Mouse (Mus musculus) kidney, adult 2 months (tissue): ENCODE measurements around the gene Dstn.

Experiments
- CTCF ChIP-seq: fragments of 200-500 bp; conservative IDR thresholded peaks from 2 replicates; pipeline ENCODE4 v1.5.1; 2011; ENCODE audit warnings: low read depth, mild to moderate bottlenecking, control low read depth, low read length, moderate library complexity, mixed read lengths; ENCODE audit not compliant: insufficient read depth, insufficient read length
- POLR2A ChIP-seq: fragments of 200-500 bp; IDR thresholded peaks from one replicate; pipeline ENCODE4 v1.6.1; 2011; ENCODE audit warnings: low read depth, low read length, control low read depth

DNA sequence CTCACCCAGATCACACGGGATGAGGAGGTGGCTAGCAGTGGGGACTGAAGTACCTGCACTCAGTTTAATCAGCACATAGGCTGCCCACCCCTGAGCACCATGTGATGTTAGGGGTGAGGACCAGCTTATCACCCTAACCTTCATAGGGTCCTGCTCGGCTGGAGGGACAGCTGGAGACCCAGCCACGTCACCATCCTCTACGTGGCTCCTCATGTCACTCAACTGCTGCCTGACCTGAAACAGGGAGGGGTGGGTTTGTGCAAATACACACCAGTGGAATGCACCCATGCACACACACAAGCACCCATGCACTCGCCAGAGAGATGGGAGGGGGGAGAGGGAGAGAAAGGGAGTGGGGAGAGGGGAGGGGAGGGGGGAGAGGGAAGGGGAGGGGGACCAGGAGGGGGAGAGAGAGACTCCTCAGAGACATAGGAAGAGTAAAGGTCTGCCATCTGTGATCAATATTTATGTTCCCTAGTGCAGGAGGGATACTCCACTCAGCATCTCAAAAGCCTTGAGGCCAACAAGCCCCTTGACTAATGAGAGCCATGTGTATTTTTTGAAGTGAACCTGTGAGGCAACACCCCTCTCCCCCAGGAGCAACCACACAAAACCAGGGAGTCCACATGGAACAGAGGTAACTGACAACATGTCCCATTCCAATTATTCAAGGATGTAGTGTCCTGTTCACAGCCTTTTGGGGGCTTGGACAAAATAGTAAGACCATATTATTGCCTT lies 35.3 kb downstream of the Dstn start:
- TF ChIP-seq POLR2A (no peak), CTCF (no peak)
